Mouse (Mus musculus) midbrain, embryonic 15.5 days (tissue): ENCODE data around the gene Fkbp11. TPM values are rescaled to one million over a fixed set of nuclear protein-coding genes. Genes with fewer than 3 reads are reported as not detected.
A peak's percentile ranks its signal among the peaks of the same experiment; 100 is the strongest.
"Not testable (repeated sequence)": the region's sequence is repeated elsewhere in the genome, so short reads cannot be mapped to it uniquely, and the experiment has no call there.

Experiments used
- ATAC-seq: fragments of 200-750 bp; cut with Nextera tagmentation; replicated peaks from 2 replicates; pipeline ENCODE4 v1.8.0; 2017; ENCODE audit warnings: moderate TSS enrichment
- H3K27ac ChIP-seq: fragments of 300-500 bp; sonication (generic); 2 replicates; pipeline ENCODE4 v1.5.1; 2015; ENCODE audit warnings: mild to moderate bottlenecking, inconsistent platforms
- H3K27me3 ChIP-seq: fragments of 300-500 bp; sonication (generic); replicated peaks from 2 replicates; pipeline ENCODE4 v1.6.1; 2015; ENCODE audit warnings: inconsistent platforms
- H3K36me3 ChIP-seq: fragments of 300-500 bp; sonication (generic); replicated peaks from 2 replicates; pipeline ENCODE4 v1.6.1; 2015; ENCODE audit warnings: inconsistent platforms
- H3K4me1 ChIP-seq: fragments of 300-500 bp; sonication (generic); 2 replicates; pipeline ENCODE4 v1.6.1; 2015; ENCODE audit warnings: inconsistent platforms
- H3K4me2 ChIP-seq: fragments of 300-500 bp; sonication (generic); 2 replicates; pipeline ENCODE4 v1.6.1; 2015; ENCODE audit warnings: inconsistent platforms, mild to moderate bottlenecking, moderate library complexity
- H3K4me3 ChIP-seq: fragments of 300-500 bp; sonication (generic); 2 replicates; pipeline ENCODE4 v1.5.1; 2015; ENCODE audit warnings: mild to moderate bottlenecking, inconsistent platforms
- H3K9ac ChIP-seq: fragments of 300-500 bp; sonication (generic); 2 replicates; pipeline ENCODE4 v1.6.1; 2015; ENCODE audit warnings: mild to moderate bottlenecking, inconsistent platforms
- H3K9me3 ChIP-seq: fragments of 300-500 bp; sonication (generic); 2 replicates; pipeline ENCODE4 v1.6.1; 2016; ENCODE audit warnings: inconsistent platforms
- WGBS: fragments of 180-500 bp; shearing (Covaris S2); methylation state at CpG from one replicate; pipeline ENCODE4 v1.1.7; 2015; ENCODE audit warnings: mixed read lengths; 5-methylcytosine and 5-hydroxymethylcytosine counted together
- polyA plus RNA-seq: library from polyadenylated mRNA; unstranded; fragments of >200 nt; fragmentation: Nextera tagmentation; extraction: Ambion mirVana; gene quantifications from 2 replicates; pipeline ENCODE4 v1.2.1, GENCODE M21; 2015

Fkbp11 gene
- polyA plus RNA-seq, 1 experiment from 2014 or later = 3.8 TPM

GRCm38 (mm10) chr15:98762670-98763529 lies 34.9 kb upstream of the Fkbp11 start, which contains the start of gene Arf3:
TSS of gene Arf3 (minus strand) at chr15:98763214.
- ATAC-seq = peak; percentile 97
- H3K36me3 ChIP-seq = no peaks in the 10 kb centered on the region
- peaks cover 28% of the 10 kb centered on the region for H3K4me1 ChIP-seq
- peak within 1 kb of the TSS; percentile 93 for H3K9ac ChIP-seq
- H3K27ac ChIP-seq = peak within 1 kb of the TSS; percentile 93
- under 1% methylated on average over 69 of the region's 76 CpGs for WGBS
- H3K4me2 ChIP-seq = peak within 1 kb of the TSS; percentile 69
- H3K9me3 ChIP-seq = no peaks in the 10 kb centered on the region
- peaks cover 13% of the 10 kb centered on the region for H3K27me3 ChIP-seq
- H3K4me3 ChIP-seq = peak within 1 kb of the TSS; percentile 99

DNA sequence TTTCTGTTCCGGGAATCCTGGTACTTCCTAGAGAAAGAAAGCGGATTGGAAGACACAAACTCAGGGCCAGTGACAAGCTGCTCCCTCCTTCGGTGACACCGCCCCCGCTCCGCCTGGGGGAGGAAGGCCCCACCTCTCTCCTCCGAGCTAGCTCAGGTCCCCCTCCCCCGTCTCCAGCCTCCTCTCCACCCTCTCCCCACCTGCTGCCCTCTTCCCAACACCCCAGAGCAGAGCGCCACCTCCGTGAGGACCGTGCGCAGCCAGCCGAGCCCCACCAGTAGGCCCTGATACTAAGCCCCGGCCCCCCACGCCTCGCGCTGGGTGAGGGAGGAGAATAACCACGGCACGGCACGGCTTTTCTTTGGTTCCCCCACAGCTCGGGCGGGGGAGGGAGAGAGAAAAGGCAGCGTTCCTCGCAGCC lies 34.2 kb upstream of the Fkbp11 start:
- Histone ChIP-seq H3K9me3 (no peaks in the 10 kb centered on the region), H3K27me3 (peaks cover 12% of the 10 kb centered on the region; the same call in 1 of the 2 replicates), H3K9ac (peak overlapping the region; percentile 93), H3K4me2 (peak overlapping the region; percentile 69), H3K4me1 (peaks cover 28% of the 10 kb centered on the region), H3K4me3 (peak overlapping the region; percentile 99), H3K27ac (peak overlapping the region; percentile 93), H3K36me3 (no peaks in the 10 kb centered on the region)
- under 1% methylated on average over 21 of the region's 24 CpGs for WGBS
- peak; percentile 69 for ATAC-seq

GRCm38 (mm10) chr15:98754125-98754524 lies 26.1 kb upstream of the Fkbp11 start:
- no peaks in the 10 kb centered on the region for H3K36me3 ChIP-seq
- ATAC-seq = no peak
- H3K4me2 ChIP-seq = no peak overlapping the region
- 89% methylated on average over 2 of the region's 2 CpGs for WGBS
- H3K9me3 ChIP-seq = no peaks in the 10 kb centered on the region
- H3K4me1 ChIP-seq = 0 out of 2 replicates have a peak, but pooled peaks cover 2% of the 10 kb centered on the region
- H3K4me3 ChIP-seq = no peak overlapping the region
- no peaks in the 10 kb centered on the region for H3K27me3 ChIP-seq
- H3K9ac ChIP-seq = no peak overlapping the region
- no peak overlapping the region for H3K27ac ChIP-seq

- Histone ChIP-seq H3K4me3 (no peak overlapping the region), H3K9me3 (no peaks in the 10 kb centered on the region), H3K27me3 (no peaks in the 10 kb centered on the region), H3K36me3 (no peaks in the 10 kb centered on the region), H3K9ac (no peak overlapping the region), H3K27ac (no peak overlapping the region), H3K4me2 (no peak overlapping the region), H3K4me1 (0 out of 2 replicates have a peak, but pooled peaks cover 2% of the 10 kb centered on the region)
- ATAC-seq = no peak
- WGBS = 49% methylated on average over 8 of the region's 8 CpGs
Observed at GRCm38 (mm10) chr15:98753021-98753423, 25.0 kb upstream of the Fkbp11 start.

GRCm38 (mm10) chr15:98749093-98749492 lies 21.1 kb upstream of the Fkbp11 start:
- no peak overlapping the region for H3K27ac ChIP-seq
- no peak for ATAC-seq
- 0 out of 2 replicates have a peak, but pooled peaks cover 2% of the 10 kb centered on the region for H3K4me1 ChIP-seq
- no peak overlapping the region for H3K4me3 ChIP-seq
- H3K9ac ChIP-seq = no peak overlapping the region
- no peaks in the 10 kb centered on the region for H3K9me3 ChIP-seq
- no peaks in the 10 kb centered on the region for H3K27me3 ChIP-seq
- 88% methylated on average over 2 of the region's 2 CpGs for WGBS
- no peak overlapping the region for H3K4me2 ChIP-seq
- no peaks in the 10 kb centered on the region for H3K36me3 ChIP-seq

GRCm38 (mm10) chr15:98747296-98747695 lies 19.3 kb upstream of the Fkbp11 start:
- Histone ChIP-seq H3K36me3 (no peaks in the 10 kb centered on the region; the same call in 1 of the 2 replicates), H3K9me3 (no peaks in the 10 kb centered on the region), H3K4me3 (no peak overlapping the region), H3K27ac (no peak overlapping the region), H3K9ac (no peak overlapping the region), H3K4me1 (no peaks in the 10 kb centered on the region), H3K27me3 (no peaks in the 10 kb centered on the region), H3K4me2 (no peak overlapping the region)
- WGBS = 84% methylated on average over 6 of the region's 6 CpGs
- no peak for ATAC-seq

GRCm38 (mm10) chr15:98746344-98746965 lies 18.5 kb upstream of the Fkbp11 start:
- Histone ChIP-seq H3K9ac (no peak overlapping the region), H3K36me3 (no peaks in the 10 kb centered on the region; the same call in none of the 2 replicates), H3K4me2 (no peak overlapping the region), H3K27me3 (no peaks in the 10 kb centered on the region), H3K4me1 (no peaks in the 10 kb centered on the region), H3K9me3 (no peaks in the 10 kb centered on the region), H3K4me3 (no peak overlapping the region), H3K27ac (no peak overlapping the region)
- WGBS = 92% methylated on average over 10 of the region's 10 CpGs
- ATAC-seq = no peak

DNA sequence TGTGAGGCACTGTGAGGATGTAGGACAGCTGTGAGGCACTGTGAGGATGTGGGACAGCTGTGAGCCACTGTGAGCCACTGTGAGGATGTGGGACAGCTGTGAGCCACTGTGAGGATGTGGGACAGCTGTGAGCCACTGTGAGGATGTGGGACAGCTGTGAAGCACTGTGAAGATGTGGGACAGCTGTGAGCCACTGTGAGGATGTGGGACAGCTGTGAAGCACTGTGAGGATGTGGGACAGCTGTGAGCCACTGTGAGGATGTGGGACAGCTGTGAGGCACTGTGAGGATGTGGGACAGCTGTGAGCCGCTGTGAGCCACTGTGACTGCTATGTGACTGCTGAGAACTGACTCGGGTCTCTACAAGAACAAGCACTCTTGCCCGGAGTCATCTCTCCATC lies 15.9 kb upstream of the Fkbp11 start:
- not testable (repeated sequence) for ATAC-seq, H3K27ac ChIP-seq, H3K4me1 ChIP-seq, H3K9me3 ChIP-seq, H3K27me3 ChIP-seq, H3K4me3 ChIP-seq, H3K9ac ChIP-seq, H3K4me2 ChIP-seq
- peaks cover 17% of the 10 kb centered on the region for H3K36me3 ChIP-seq
- WGBS = 93% methylated on average over 3 of the region's 3 CpGs

DNA sequence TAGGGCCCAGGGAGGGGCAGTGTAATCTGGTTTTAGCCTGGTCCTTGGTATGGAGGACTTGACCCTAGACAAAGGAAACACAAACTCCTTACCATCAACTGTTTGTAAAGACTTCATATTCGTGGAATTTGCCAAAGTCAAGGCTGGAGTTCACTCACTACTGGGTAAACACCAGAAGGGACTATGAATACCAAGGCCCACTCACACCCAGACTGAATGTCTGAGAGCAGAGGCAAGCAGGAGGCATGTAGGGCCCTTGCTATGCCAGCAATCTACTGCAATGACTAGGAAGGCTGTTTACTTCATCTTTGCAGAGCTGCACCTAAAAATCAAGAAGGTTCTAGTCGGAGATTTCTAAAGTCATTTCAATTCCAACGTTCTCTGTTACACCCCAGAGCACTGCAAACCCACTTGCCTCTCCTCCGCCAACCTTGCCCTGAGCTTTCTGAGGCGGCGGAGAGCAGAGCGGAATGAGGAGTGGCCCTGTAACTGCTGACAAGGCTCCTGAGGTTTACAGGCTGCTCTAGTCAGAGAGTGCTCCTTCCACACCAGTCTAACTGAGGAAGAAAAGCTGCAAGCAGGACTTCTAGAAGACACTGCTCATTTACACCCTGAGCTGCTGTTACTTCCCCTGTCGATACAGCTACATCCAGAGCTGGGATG lies 14.9 kb upstream of the Fkbp11 start:
- H3K4me3 ChIP-seq = no peak overlapping the region
- peaks cover 21% of the 10 kb centered on the region for H3K36me3 ChIP-seq
- WGBS = 88% methylated on average over 8 of the region's 8 CpGs
- ATAC-seq = no peak
- H3K4me1 ChIP-seq = no peaks in the 10 kb centered on the region
- no peaks in the 10 kb centered on the region for H3K27me3 ChIP-seq
- no peak overlapping the region for H3K4me2 ChIP-seq
- no peaks in the 10 kb centered on the region for H3K9me3 ChIP-seq
- no peak overlapping the region for H3K9ac ChIP-seq
- H3K27ac ChIP-seq = no peak overlapping the region

DNA sequence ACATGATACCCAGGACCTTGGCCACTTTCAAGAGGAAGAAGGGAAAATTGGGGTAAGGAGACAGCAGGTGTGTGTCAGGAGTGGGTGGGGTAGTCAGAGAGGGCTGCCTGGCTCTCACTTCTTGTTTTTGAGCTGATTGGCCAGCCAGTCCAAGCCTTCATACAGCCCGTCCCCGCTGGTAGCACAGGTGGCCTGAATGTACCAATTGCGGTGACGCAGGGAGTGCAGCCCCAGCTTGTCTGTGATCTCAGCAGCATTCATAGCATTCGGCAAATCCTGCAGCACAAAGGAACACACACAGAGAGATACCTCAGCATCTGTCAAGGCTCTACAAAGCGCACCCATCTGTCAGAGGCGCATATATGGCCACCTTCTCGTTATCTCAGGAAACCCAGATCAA lies 12.2 kb upstream of the Fkbp11 start:
- H3K4me2 ChIP-seq = no peak overlapping the region
- no peak for ATAC-seq
- H3K4me3 ChIP-seq = no peak overlapping the region
- WGBS = 88% methylated on average over 8 of the region's 8 CpGs
- H3K9me3 ChIP-seq = no peaks in the 10 kb centered on the region
- peaks cover 35% of the 10 kb centered on the region for H3K36me3 ChIP-seq
- H3K27ac ChIP-seq = no peak overlapping the region
- no peaks in the 10 kb centered on the region for H3K4me1 ChIP-seq
- no peak overlapping the region for H3K9ac ChIP-seq
- no peaks in the 10 kb centered on the region for H3K27me3 ChIP-seq

GRCm38 (mm10) chr15:98738796-98739195 lies 10.8 kb upstream of the Fkbp11 start:
- no peaks in the 10 kb centered on the region for H3K4me1 ChIP-seq
- no peak overlapping the region for H3K27ac ChIP-seq
- peaks cover 37% of the 10 kb centered on the region for H3K36me3 ChIP-seq
- H3K9me3 ChIP-seq = no peaks in the 10 kb centered on the region
- no peak overlapping the region for H3K4me2 ChIP-seq
- H3K9ac ChIP-seq = no peak overlapping the region
- no peak for ATAC-seq
- 64% methylated on average over 4 of the region's 4 CpGs for WGBS
- no peak overlapping the region for H3K4me3 ChIP-seq
- H3K27me3 ChIP-seq = no peaks in the 10 kb centered on the region

GRCm38 (mm10) chr15:98737881-98738280 lies 9.9 kb upstream of the Fkbp11 start:
- no peaks in the 10 kb centered on the region for H3K9me3 ChIP-seq
- H3K9ac ChIP-seq = no peak overlapping the region
- no peaks in the 10 kb centered on the region for H3K27me3 ChIP-seq
- peaks cover 37% of the 10 kb centered on the region for H3K36me3 ChIP-seq
- H3K4me1 ChIP-seq = no peaks in the 10 kb centered on the region
- H3K27ac ChIP-seq = no peak overlapping the region
- no peak overlapping the region for H3K4me2 ChIP-seq
- no peak for ATAC-seq
- no peak overlapping the region for H3K4me3 ChIP-seq
